Mouse (Mus musculus) T-helper 1 cell (primary cell): ENCODE measurements around the gene Jmjd1c.

ENCODE experiments used
- in situ Hi-C: fragments of 300-600 bp; cut with MboI, MseI; formaldehyde crosslinking; loops from one replicate; pipeline ENCODE4 v1.15.1; 2025; ENCODE audit warnings: high pct_unique_total_duplicates

The Jmjd1c gene

GRCm38 (mm10) chr10:67100831-67101251 is 4.9 kb downstream of the Jmjd1c start:
- in situ Hi-C loops, result loop anchor here (25.0 kb wide), 1 partner anchor 386 kb away; no protein-coding TSS in a partner anchor

- in situ Hi-C loops, result loop anchor here (25.0 kb wide), 1 partner anchor 383 kb away; no protein-coding TSS in a partner anchor
These were observed 8.6 kb downstream of the Jmjd1c start for GRCm38 (mm10) chr10:67104543-67104942.

- in situ Hi-C loops, result loop anchor here (25.0 kb wide), 1 partner anchor 382 kb away; no protein-coding TSS in a partner anchor
These were observed 9.6 kb downstream of the Jmjd1c start for GRCm38 (mm10) chr10:67105331-67106217.

GRCm38 (mm10) chr10:67106400-67106799 is 10.5 kb downstream of the Jmjd1c start:
- in situ Hi-C loops, result loop anchor here (25.0 kb wide), 1 partner anchor 381 kb away; no protein-coding TSS in a partner anchor

GRCm38 (mm10) chr10:67107017-67107761 is 11.3 kb downstream of the Jmjd1c start:
- in situ Hi-C loops, result loop anchor here (25.0 kb wide), 1 partner anchor 380 kb away; no protein-coding TSS in a partner anchor

- in situ Hi-C loops, result loop anchor here (25.0 kb wide), 1 partner anchor 379 kb away; no protein-coding TSS in a partner anchor
These were observed 12.2 kb downstream of the Jmjd1c start for GRCm38 (mm10) chr10:67108096-67108495.

- in situ Hi-C loops, result loop anchor here (25.0 kb wide), 1 partner anchor 378 kb away; no protein-coding TSS in a partner anchor
These were observed 13.7 kb downstream of the Jmjd1c start for GRCm38 (mm10) chr10:67109635-67110034.

- in situ Hi-C loops, result loop anchor here (25.0 kb wide), 1 partner anchor 376 kb away; no protein-coding TSS in a partner anchor
These were observed 15.3 kb downstream of the Jmjd1c start for GRCm38 (mm10) chr10:67111044-67111798.

- in situ Hi-C loops, result loop anchor here (25.0 kb wide), 1 partner anchor 376 kb away; no protein-coding TSS in a partner anchor
These were observed 15.9 kb downstream of the Jmjd1c start for GRCm38 (mm10) chr10:67111799-67112177.

- in situ Hi-C loops, result loop anchor here (25.0 kb wide), 1 partner anchor 374 kb away; no protein-coding TSS in a partner anchor
These were observed 17.0 kb downstream of the Jmjd1c start for GRCm38 (mm10) chr10:67112967-67113366.

- in situ Hi-C loops, result loop anchor here (25.0 kb wide), 1 partner anchor 373 kb away; no protein-coding TSS in a partner anchor
These were observed 17.9 kb downstream of the Jmjd1c start for GRCm38 (mm10) chr10:67113833-67114232.

GRCm38 (mm10) chr10:67115115-67115514 is 19.2 kb downstream of the Jmjd1c start:
- in situ Hi-C loops, result loop anchor here (25.0 kb wide), 1 partner anchor 372 kb away; no protein-coding TSS in a partner anchor

GRCm38 (mm10) chr10:67115666-67116091 is 19.8 kb downstream of the Jmjd1c start:
- in situ Hi-C loops, result loop anchor here (25.0 kb wide), 1 partner anchor 372 kb away; no protein-coding TSS in a partner anchor

GRCm38 (mm10) chr10:67116251-67116650 is 20.3 kb downstream of the Jmjd1c start:
- in situ Hi-C loops, result loop anchor here (25.0 kb wide), 1 partner anchor 371 kb away; no protein-coding TSS in a partner anchor

- in situ Hi-C loops, result loop anchor here (25.0 kb wide), 1 partner anchor 368 kb away; no protein-coding TSS in a partner anchor
These were observed 23.4 kb downstream of the Jmjd1c start for GRCm38 (mm10) chr10:67119291-67119690.

- in situ Hi-C loops, result loop anchor here (5.0 to 25.0 kb wide), 2 partner anchors 77 to 367 kb away; no protein-coding TSS in a partner anchor
These were observed 24.3 kb downstream of the Jmjd1c start for GRCm38 (mm10) chr10:67120180-67120579.

- in situ Hi-C loops, result loop anchor here (5.0 to 25.0 kb wide), 2 partner anchors 77 to 367 kb away; no protein-coding TSS in a partner anchor
These were observed 24.7 kb downstream of the Jmjd1c start for GRCm38 (mm10) chr10:67120640-67121039.

GRCm38 (mm10) chr10:67123756-67124155 is 27.8 kb downstream of the Jmjd1c start:
- in situ Hi-C loops, result loop anchor here (5.0 to 25.0 kb wide), 2 partner anchors 74 to 364 kb away; no protein-coding TSS in a partner anchor

- in situ Hi-C loops, result loop anchor here (5.0 to 25.0 kb wide), 2 partner anchors 73 to 363 kb away; no protein-coding TSS in a partner anchor
These were observed 28.2 kb downstream of the Jmjd1c start for GRCm38 (mm10) chr10:67124156-67124555.
